Mouse (Mus musculus) hindbrain, embryonic 12.5 days (tissue): ENCODE data around the gene Cenpl. TPM values are rescaled to one million over a fixed set of nuclear protein-coding genes. Genes with fewer than 3 reads are reported as not detected.
A peak's percentile ranks its signal among the peaks of the same experiment; 100 is the strongest.

Experiments used
- ATAC-seq: fragments of 200-750 bp; cut with Nextera tagmentation; 2 replicates; pipeline ENCODE4 v1.8.0; 2017; ENCODE audit warnings: moderate TSS enrichment; ENCODE audit not compliant: low FRiP score
- H3K27ac ChIP-seq: fragments of 300-500 bp; sonication (generic); 2 replicates; pipeline ENCODE4 v1.5.1; 2016; ENCODE audit warnings: mild to moderate bottlenecking
- H3K27me3 ChIP-seq: fragments of 300-500 bp; sonication (generic); 2 replicates; pipeline ENCODE4 v1.6.1; 2016; ENCODE audit warnings: mild to moderate bottlenecking
- H3K36me3 ChIP-seq: fragments of 300-500 bp; sonication (generic); 2 replicates; pipeline ENCODE4 v1.6.1; 2016; ENCODE audit warnings: mild to moderate bottlenecking
- H3K4me1 ChIP-seq: fragments of 300-500 bp; sonication (generic); 2 replicates; pipeline ENCODE4 v1.6.1; 2016
- H3K4me2 ChIP-seq: fragments of 300-500 bp; sonication (generic); replicated peaks from 2 replicates; pipeline ENCODE4 v1.6.1; 2016; ENCODE audit warnings: mild to moderate bottlenecking
- H3K4me3 ChIP-seq: fragments of 300-500 bp; sonication (generic); 2 replicates; pipeline ENCODE4 v1.5.1; 2016; ENCODE audit warnings: mild to moderate bottlenecking
- H3K9ac ChIP-seq: fragments of 300-500 bp; sonication (generic); 2 replicates; pipeline ENCODE4 v1.6.1; 2016; ENCODE audit warnings: mild to moderate bottlenecking, moderate library complexity
- H3K9me3 ChIP-seq: fragments of 300-500 bp; sonication (generic); replicated peaks from 2 replicates; pipeline ENCODE4 v1.6.1; 2016; ENCODE audit warnings: mild to moderate bottlenecking
- WGBS: fragments of 180-500 bp; shearing (Covaris S2); methylation state at CpG from one replicate; pipeline ENCODE4 v1.1.7; 2016; 5-methylcytosine and 5-hydroxymethylcytosine counted together
- polyA plus RNA-seq: library from polyadenylated mRNA; unstranded; fragments of >200 nt; fragmentation: Nextera tagmentation; extraction: Ambion mirVana; gene quantifications from 2 replicates; pipeline ENCODE4 v1.2.1, GENCODE M21; 2016

Cenpl gene
- polyA plus RNA-seq, 1 experiment from 2014 or later = 24.3 TPM

GRCm38 (mm10) chr1:161071272-161071620 lies 733 bp downstream of the Cenpl start:
- WGBS = under 1% methylated on average over 12 of the region's 12 CpGs
- Histone ChIP-seq H3K4me2 (peak overlapping the region; percentile 74), H3K9ac (peak overlapping the region; percentile 71), H3K36me3 (0 out of 2 replicates have a peak, but pooled peaks cover 1% of the 10 kb centered on the region), H3K4me3 (peak overlapping the region; percentile 74), H3K27me3 (no peaks in the 10 kb centered on the region), H3K4me1 (peaks cover 36% of the 10 kb centered on the region), H3K9me3 (no peaks in the 10 kb centered on the region), H3K27ac (peak overlapping the region; percentile 45; the same call in 1 of the 2 replicates)
- ATAC-seq = no peak

GRCm38 (mm10) chr1:161076238-161076637 lies 5.7 kb downstream of the Cenpl start:
- ATAC-seq = no peak
- WGBS = 87% methylated on average over 6 of the region's 6 CpGs

DNA sequence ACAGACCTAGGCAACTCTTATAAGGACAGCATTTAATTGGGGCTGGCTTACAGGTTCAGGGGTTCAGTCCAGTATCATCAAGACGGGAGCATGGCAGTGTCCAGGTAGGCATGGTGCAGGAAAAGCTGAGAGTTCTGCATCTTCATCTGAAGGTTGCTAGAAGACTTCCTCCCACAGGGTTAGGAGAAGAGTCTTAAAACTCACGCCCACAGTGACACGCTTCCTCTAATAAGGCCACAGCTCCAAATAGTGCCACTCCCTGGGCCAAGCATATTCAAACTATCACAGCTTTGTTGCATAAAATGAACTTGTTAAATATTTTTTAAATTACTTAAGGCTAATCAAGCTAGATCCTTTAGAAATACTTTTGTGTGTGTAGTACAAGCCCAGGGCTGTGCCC lies 6.7 kb downstream of the Cenpl start:
- Histone ChIP-seq H3K4me1 (peaks cover 19% of the 10 kb centered on the region), H3K9me3 (no peaks in the 10 kb centered on the region), H3K36me3 (peaks cover 20% of the 10 kb centered on the region), H3K4me3 (no peak overlapping the region), H3K27ac (no peak overlapping the region), H3K4me2 (no peak overlapping the region), H3K9ac (no peak overlapping the region), H3K27me3 (no peaks in the 10 kb centered on the region)
- 95% methylated on average over 3 of the region's 3 CpGs for WGBS
- no peak for ATAC-seq

More at GRCm38 (mm10) chr1:161076238-161076637, 5.7 kb downstream of the Cenpl start:
- Histone ChIP-seq H3K4me1 (peaks cover 29% of the 10 kb centered on the region), H3K27me3 (no peaks in the 10 kb centered on the region), H3K4me3 (no peak overlapping the region), H3K27ac (no peak overlapping the region), H3K36me3 (peaks cover 16% of the 10 kb centered on the region; the same call in 1 of the 2 replicates), H3K4me2 (no peak overlapping the region), H3K9me3 (no peaks in the 10 kb centered on the region), H3K9ac (no peak overlapping the region)

- no peak for ATAC-seq
- H3K9ac ChIP-seq = no peak overlapping the region
- no peaks in the 10 kb centered on the region for H3K4me1 ChIP-seq
- 97% methylated on average over 4 of the region's 4 CpGs for WGBS
- H3K36me3 ChIP-seq = peaks cover 37% of the 10 kb centered on the region
- H3K27me3 ChIP-seq = no peaks in the 10 kb centered on the region
- no peak overlapping the region for H3K4me2 ChIP-seq
- no peak overlapping the region for H3K4me3 ChIP-seq
- H3K9me3 ChIP-seq = no peaks in the 10 kb centered on the region
- H3K27ac ChIP-seq = no peak overlapping the region
Measured at GRCm38 (mm10) chr1:161099721-161100405, 29.4 kb downstream of the Cenpl start.

DNA sequence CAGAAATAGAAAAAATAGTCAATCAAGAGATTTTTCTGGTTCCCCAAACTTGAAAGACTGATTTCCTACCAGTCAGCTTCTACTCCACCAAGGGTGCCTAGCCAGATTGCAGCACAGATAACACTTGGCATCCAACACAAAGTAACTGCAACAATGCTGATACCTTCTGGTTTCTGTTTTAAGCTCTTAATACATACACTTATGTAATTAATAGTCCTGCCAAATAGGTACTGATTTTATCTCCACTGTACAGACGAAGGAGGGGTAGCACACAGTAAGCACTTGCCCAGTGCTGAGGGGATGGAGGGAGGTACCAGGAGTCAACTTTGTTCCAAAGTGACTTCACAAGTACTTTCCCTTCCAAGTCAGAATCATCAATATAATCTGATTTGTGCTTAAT lies 33.3 kb downstream of the Cenpl start:
- Histone ChIP-seq H3K9me3 (no peaks in the 10 kb centered on the region), H3K4me2 (no peak overlapping the region), H3K36me3 (peaks cover 28% of the 10 kb centered on the region), H3K27me3 (no peaks in the 10 kb centered on the region), H3K4me3 (no peak overlapping the region), H3K4me1 (no peaks in the 10 kb centered on the region), H3K9ac (no peak overlapping the region), H3K27ac (no peak overlapping the region)
- no peak for ATAC-seq
- WGBS = 80% methylated on average over 1 of the region's 1 CpGs

DNA sequence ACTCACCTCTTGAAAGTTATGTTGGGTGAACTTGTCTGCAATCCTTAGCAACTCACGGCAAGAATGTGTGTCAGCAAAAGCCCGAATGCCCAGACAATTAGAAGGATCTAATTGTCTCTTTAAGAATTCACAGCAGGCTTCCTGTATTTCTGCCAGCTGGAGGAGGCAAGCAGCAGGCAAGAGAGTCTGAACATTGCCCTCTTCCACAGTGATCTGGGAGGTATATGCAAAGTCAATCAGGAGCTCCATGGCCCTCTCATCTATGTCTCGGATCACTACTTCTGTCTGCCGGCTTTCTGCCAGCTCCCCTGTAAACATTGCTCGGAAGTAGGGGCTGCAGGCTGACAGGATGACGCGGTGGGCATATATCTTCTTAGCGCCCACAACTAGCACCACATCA lies 38.7 kb downstream of the Cenpl start:
- Histone ChIP-seq H3K36me3 (peaks cover 21% of the 10 kb centered on the region), H3K9ac (no peak overlapping the region), H3K4me2 (no peak overlapping the region), H3K4me1 (no peaks in the 10 kb centered on the region), H3K9me3 (no peaks in the 10 kb centered on the region), H3K27me3 (no peaks in the 10 kb centered on the region), H3K4me3 (no peak overlapping the region), H3K27ac (no peak overlapping the region)
- WGBS = 88% methylated on average over 8 of the region's 8 CpGs
- ATAC-seq = no peak

DNA sequence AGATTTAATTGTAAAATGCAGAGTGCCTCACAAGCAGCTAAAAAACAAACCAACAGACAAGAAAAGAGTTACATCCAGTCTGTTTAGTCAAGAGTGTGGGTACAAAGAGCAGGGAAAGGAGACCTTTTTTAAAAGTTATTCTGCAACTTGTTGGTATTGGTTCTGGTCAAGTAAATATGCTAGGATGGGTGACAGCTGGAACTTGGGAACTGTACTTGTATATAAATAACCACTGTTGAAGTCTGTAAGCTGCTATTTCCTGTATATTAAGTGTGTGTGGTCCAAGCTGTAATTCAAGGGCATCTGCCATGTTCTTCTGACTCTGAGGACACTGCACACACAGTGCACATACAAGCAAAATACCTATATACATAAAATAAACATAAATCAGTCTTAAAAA lies 44.1 kb downstream of the Cenpl start:
- no peak for ATAC-seq
- no peaks in the 10 kb centered on the region for H3K4me1 ChIP-seq
- H3K9me3 ChIP-seq = no peaks in the 10 kb centered on the region
- H3K27me3 ChIP-seq = no peaks in the 10 kb centered on the region
- H3K4me3 ChIP-seq = no peak overlapping the region
- no peak overlapping the region for H3K27ac ChIP-seq
- no peak overlapping the region for H3K9ac ChIP-seq
- no peak overlapping the region for H3K4me2 ChIP-seq
- peaks cover 2% of the 10 kb centered on the region for H3K36me3 ChIP-seq

DNA sequence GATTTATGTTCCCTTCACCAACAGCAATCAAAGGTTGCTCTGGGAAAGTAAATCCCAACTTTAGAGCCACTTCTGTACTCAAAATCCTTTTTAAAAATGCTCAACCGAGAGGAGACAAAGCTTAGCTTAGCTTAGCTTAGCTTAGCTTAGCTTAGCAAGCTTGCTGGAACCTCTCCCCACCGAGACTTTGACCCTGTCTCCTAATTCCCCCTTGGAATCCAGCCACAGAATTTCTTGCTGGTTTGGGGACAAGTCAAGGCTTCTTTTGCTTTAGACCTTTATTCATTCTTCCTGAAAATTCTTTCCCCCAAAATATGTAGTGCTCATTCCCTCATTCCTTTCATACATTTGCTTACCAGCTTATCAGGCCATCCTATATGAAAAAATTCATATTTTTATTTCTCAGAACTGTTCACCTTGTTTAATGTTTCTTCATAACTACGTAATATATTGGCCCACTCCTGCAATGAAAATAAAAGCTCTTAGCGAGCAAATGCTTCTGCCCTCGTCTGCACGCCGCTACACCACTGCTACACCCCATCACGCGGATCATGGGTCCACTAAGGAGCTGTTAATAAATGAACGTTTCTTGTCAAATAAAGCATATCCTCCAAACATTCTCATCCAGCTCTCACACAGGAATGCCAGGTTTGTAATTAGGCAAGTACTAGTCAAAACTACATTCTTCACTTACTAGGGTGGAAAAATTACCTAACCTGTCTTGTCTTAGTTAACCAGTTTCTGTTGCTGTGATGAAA lies 52.3 kb downstream of the Cenpl start:
- Histone ChIP-seq H3K27ac (no peak overlapping the region), H3K4me1 (no peaks in the 10 kb centered on the region), H3K4me2 (no peak overlapping the region), H3K9me3 (no peaks in the 10 kb centered on the region), H3K36me3 (peaks cover 9% of the 10 kb centered on the region; the same call in 1 of the 2 replicates), H3K9ac (no peak overlapping the region), H3K4me3 (no peak overlapping the region), H3K27me3 (no peaks in the 10 kb centered on the region)
- no peak for ATAC-seq
- 90% methylated on average over 10 of the region's 10 CpGs for WGBS

- no peaks in the 10 kb centered on the region for H3K9me3 ChIP-seq
- WGBS = 90% methylated on average over 1 of the region's 1 CpGs
- H3K27ac ChIP-seq = no peak overlapping the region
Measured at GRCm38 (mm10) chr1:161126461-161126860, 55.9 kb downstream of the Cenpl start.

DNA sequence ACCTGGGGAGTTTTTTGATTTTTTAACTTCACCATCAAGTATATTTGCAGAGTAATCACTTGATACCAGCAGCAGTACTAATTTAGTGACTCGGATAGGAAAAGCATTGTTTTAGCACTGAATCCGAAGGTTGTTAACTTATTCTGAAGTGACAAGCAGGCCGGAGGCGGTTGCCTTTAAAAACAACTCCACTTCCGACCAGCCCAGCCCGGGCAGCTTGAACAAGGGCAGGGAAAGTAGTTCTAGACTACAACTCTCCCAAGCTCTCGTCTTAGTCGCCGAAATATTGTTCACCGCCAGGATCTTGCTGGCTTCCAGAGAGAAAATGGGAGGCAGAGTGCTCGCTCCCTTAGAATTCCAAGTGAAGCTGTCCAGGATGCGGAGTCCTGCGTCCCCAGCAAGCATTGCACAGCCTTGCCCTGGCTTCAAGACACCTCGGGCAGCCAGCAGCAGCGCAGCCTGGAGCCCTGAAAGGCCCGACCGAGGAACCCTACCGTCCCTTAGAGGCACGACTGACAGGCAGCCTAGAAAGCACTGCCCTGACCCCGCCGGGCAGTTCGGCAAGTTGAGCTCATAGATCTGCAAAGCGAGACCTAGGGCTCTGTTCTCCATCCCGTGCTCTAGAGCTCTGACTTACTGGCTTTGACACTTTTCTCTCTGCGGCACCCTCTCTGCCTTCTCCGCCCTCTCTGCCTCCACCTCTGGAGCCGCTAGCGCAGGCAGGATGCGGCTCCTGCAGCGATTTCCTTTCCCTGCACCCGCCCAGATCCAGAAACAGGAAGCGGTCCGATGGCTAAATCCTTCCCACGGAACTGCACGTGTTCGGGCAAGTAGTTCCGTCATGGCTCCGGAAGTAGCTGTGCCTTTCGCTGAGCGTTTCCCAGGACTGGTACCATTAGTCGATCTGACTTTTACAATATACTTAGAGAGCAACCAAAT lies 60.5 kb downstream of the Cenpl start, which contains the start of gene Klhl20:
Gene Klhl20 (minus strand): TSS at position 786 of the 939 bp plus-strand sequence.
- H3K9ac ChIP-seq = peak within 1 kb of the TSS; percentile 90
- H3K27me3 ChIP-seq = peaks cover 5% of the 10 kb centered on the region; the same call in 1 of the 2 replicates
- H3K27ac ChIP-seq = peak within 1 kb of the TSS; percentile 85
- H3K4me3 ChIP-seq = peak within 1 kb of the TSS; percentile 87
- H3K36me3 ChIP-seq = peaks cover 4% of the 10 kb centered on the region
- ATAC-seq = peak; percentile 97
- WGBS = 2% methylated on average over 41 of the region's 41 CpGs
- H3K9me3 ChIP-seq = no peaks in the 10 kb centered on the region
- H3K4me1 ChIP-seq = peaks cover 10% of the 10 kb centered on the region
- peak within 1 kb of the TSS; percentile 89 for H3K4me2 ChIP-seq

More at GRCm38 (mm10) chr1:161126461-161126860, 55.9 kb downstream of the Cenpl start:
- Histone ChIP-seq H3K4me1 (peaks cover 10% of the 10 kb centered on the region), H3K4me2 (no peak overlapping the region), H3K4me3 (no peak overlapping the region), H3K27me3 (no peaks in the 10 kb centered on the region), H3K9ac (no peak overlapping the region), H3K36me3 (peaks cover 5% of the 10 kb centered on the region)
- no peak for ATAC-seq
